Comparison of ENCODE assay signal across 10 mouse cellular contexts in the genomic region with DNA sequence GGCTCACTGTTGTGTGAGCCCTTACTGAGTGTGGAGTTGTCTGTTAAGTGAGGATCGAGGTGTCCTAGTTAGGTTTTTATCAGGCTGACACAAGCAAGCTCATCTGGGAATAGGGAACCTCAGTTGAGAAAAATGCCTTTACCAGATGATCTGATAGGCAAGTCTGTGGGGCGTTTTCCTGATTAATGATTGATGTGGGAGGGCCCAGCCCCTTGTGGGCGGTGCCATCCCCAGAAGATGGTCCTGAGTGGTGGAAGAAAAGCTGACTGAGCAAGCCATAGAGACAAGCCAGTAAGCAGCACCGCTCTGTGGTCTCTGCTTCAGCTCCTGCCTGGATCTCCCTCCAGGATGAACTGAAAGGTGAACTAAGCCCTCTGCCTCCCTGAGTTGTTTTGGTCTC.
DNase-seq lines count a peak whose midpoint lies in the region; ATAC-seq lines count a peak whose summit lies in the region.
"Had no signal": no experiment of that assay in that cellular context is flagged by ENCODE, and none has a peak within 500 bp of the region (broad histone marks: within the 10 kb centered on the region; RNA-seq: fewer than 3 reads in every experiment).

No protein-coding gene starts in this region.

- ATAC-seq in heart, embryonic 12.5 days (ENCODE audit: insufficient number of reproducible peaks, low FRiP score), result no peak
- ATAC-seq in hindbrain, embryonic 13.5 days (ENCODE audit: low FRiP score), result no peak
- peak; percentile 33; the same call in 1 of the 2 replicates for ATAC-seq in liver, embryonic 12.5 days
- no peak for ATAC-seq in inflammation-experienced regulatory T-cells, adult 6 months

- no peak overlapping the region; the same call in 1 of the 2 replicates for H3K9ac ChIP-seq in heart, embryonic 12.5 days
- peak overlapping the region; percentile 24; the same call in 1 of the 2 replicates for H3K9ac ChIP-seq in hindbrain, embryonic 13.5 days
- H3K9ac ChIP-seq in liver, embryonic 12.5 days, result no peak overlapping the region

- no peaks in the 10 kb centered on the region for H3K9me3 ChIP-seq in heart, embryonic 12.5 days (replicated peaks)
- no peaks in the 10 kb centered on the region for H3K9me3 ChIP-seq in hindbrain, embryonic 13.5 days
- 0 out of 2 replicates have a peak, but pooled peaks cover 5% of the 10 kb centered on the region for H3K9me3 ChIP-seq in liver, embryonic 12.5 days (replicated peaks)
- H3K9me3 ChIP-seq: neural tube, embryonic 12.5 days had no signal

- H3K27me3 ChIP-seq in heart, embryonic 12.5 days (replicated peaks), result peaks cover 22% of the 10 kb centered on the region
- 0 out of 2 replicates have a peak, but pooled peaks cover 4% of the 10 kb centered on the region for H3K27me3 ChIP-seq in hindbrain, embryonic 13.5 days
- H3K27me3 ChIP-seq in liver, embryonic 12.5 days (replicated peaks), result peaks cover 14% of the 10 kb centered on the region
- H3K27me3 ChIP-seq: neural tube, embryonic 12.5 days had no signal

- peaks cover 45% of the 10 kb centered on the region for H3K4me1 ChIP-seq in heart, embryonic 12.5 days (replicated peaks)
- H3K4me1 ChIP-seq in hindbrain, embryonic 13.5 days (replicated peaks), result peaks cover 59% of the 10 kb centered on the region
- H3K4me1 ChIP-seq in liver, embryonic 12.5 days, result peaks cover 55% of the 10 kb centered on the region

- no peak overlapping the region for H3K4me2 ChIP-seq in heart, embryonic 12.5 days
- no peak overlapping the region for H3K4me2 ChIP-seq in hindbrain, embryonic 13.5 days
- H3K4me2 ChIP-seq in liver, embryonic 12.5 days, result peak overlapping the region; percentile 15

- no peak overlapping the region for H3K4me3 ChIP-seq in heart, embryonic 12.5 days
- H3K4me3 ChIP-seq in hindbrain, embryonic 13.5 days, result no peak overlapping the region
- H3K4me3 ChIP-seq in liver, embryonic 12.5 days, result no peak overlapping the region
- H3K4me3 ChIP-seq: neural tube, embryonic 12.5 days had no signal

- WGBS in heart, embryonic 12.5 days, result 26% methylated on average over 4 of the region's 4 CpGs
- 23% methylated on average over 4 of the region's 4 CpGs for WGBS in hindbrain, embryonic 13.5 days
- WGBS in liver, embryonic 12.5 days (ENCODE audit: insufficient replicate concordance), result 12% methylated on average over 4 of the region's 4 CpGs

- intact Hi-C loops in heart, postnatal 25 days (cut with DNase I), result no loop called here

- H3K27ac ChIP-seq in heart, embryonic 12.5 days (ENCODE audit: poor library complexity, severe bottlenecking), result peak overlapping the region; percentile 16; the same call in 1 of the 2 replicates
- H3K27ac ChIP-seq in hindbrain, embryonic 13.5 days, result peak overlapping the region; percentile 83
- H3K27ac ChIP-seq in liver, embryonic 12.5 days, result 0 out of 2 replicates have a peak overlapping the region, but pooled peaks have one; percentile 1
- H3K27ac ChIP-seq: neural tube, embryonic 12.5 days had no signal

- no peaks in the 10 kb centered on the region for H3K36me3 ChIP-seq in heart, embryonic 12.5 days
- no peaks in the 10 kb centered on the region for H3K36me3 ChIP-seq in hindbrain, embryonic 13.5 days
- no peaks in the 10 kb centered on the region for H3K36me3 ChIP-seq in liver, embryonic 12.5 days
- H3K36me3 ChIP-seq: neural tube, embryonic 12.5 days had no signal

- DNase-seq in heart, postnatal 25 days (ENCODE audit: low spot score), result no peak
- DNase-seq in MEL-GATA-1-ER (ENCODE audit: extremely low read depth, low read depth), result peak; percentile 72
- no peak for DNase-seq in cerebellum, postnatal 25 days
- DNase-seq in cerebellum, postnatal 4 days (ENCODE audit: low spot score in 2 of 2), result no peak
- DNase-seq: cerebellum, postnatal 36 days had no signal

Comparison
In these comparisons a context has a peak if more than half of its experiments do, and no peak if none do; other contexts are left out.
1. H3K27ac ChIP-seq: peak in every context shown above with its lines; median percentile 83 in hindbrain, embryonic 13.5 days; 16 in heart, embryonic 12.5 days; 1 in liver, embryonic 12.5 days.